ENCODE assay signal across 8 mouse cellular contexts in genomic region chr6:36809747-36810285, GRCm38 (mm10). TPM values are rescaled to one million over a fixed set of nuclear protein-coding genes. Genes with fewer than 3 reads are reported as not detected.
DNase-seq lines count a peak whose midpoint lies in the region; ATAC-seq lines count a peak whose summit lies in the region.

TSS of gene Ptn (minus strand) at chr6:36810220.

- no peaks in the 10 kb centered on the region for H3K4me1 ChIP-seq in megakaryocyte, embryonic 14.5 days
- peaks cover 8% of the 10 kb centered on the region; the same call in 1 of the 2 replicates for H3K4me1 ChIP-seq in intestine, embryonic 14.5 days (replicated peaks; ENCODE audit: control insufficient read depth, insufficient read depth, low read length)
- H3K4me1 ChIP-seq in limb, embryonic 15.5 days: peaks cover 10% of the 10 kb centered on the region

- H3K27me3 ChIP-seq in megakaryocyte, embryonic 14.5 days (replicated peaks): peaks cover 3% of the 10 kb centered on the region
- H3K27me3 ChIP-seq in intestine, embryonic 14.5 days (replicated peaks; ENCODE audit: control insufficient read depth, insufficient read depth, low read length): no peaks in the 10 kb centered on the region
- H3K27me3 ChIP-seq in limb, embryonic 15.5 days: no peaks in the 10 kb centered on the region

- H3K4me3 ChIP-seq in megakaryocyte, embryonic 14.5 days (replicated peaks): peak within 1 kb of the TSS; percentile 23
- peak within 1 kb of the TSS; percentile 64 for H3K4me3 ChIP-seq in intestine, embryonic 14.5 days (ENCODE audit: low read depth, low read length)
- peak within 1 kb of the TSS; percentile 61 for H3K4me3 ChIP-seq in limb, embryonic 15.5 days

- DNase-seq in cerebellum, postnatal 10 days: peak; percentile 69 to 80
- DNase-seq in frontal cortex, postnatal 10 days (ENCODE audit: low spot score in 2 of 2): peak; percentile 69 to 75
- DNase-seq in intestine, embryonic 14.5 days (ENCODE audit: low spot score): peak; percentile 78
- DNase-seq in right cerebral cortex, adult 2 months (ENCODE audit: low spot score in 2 of 2): peak; percentile 81 to 85
- no peak for DNase-seq in spleen, adult 12 weeks (ENCODE audit: low spot score)

- no peaks in the 10 kb centered on the region for H3K36me3 ChIP-seq in megakaryocyte, embryonic 14.5 days (replicated peaks; ENCODE audit: low read length)
- peaks cover 8% of the 10 kb centered on the region for H3K36me3 ChIP-seq in intestine, embryonic 14.5 days (ENCODE audit: control insufficient read depth, insufficient read depth, low read length)
- no peaks in the 10 kb centered on the region for H3K36me3 ChIP-seq in limb, embryonic 15.5 days

- H3K9me3 ChIP-seq in megakaryocyte, embryonic 14.5 days: peaks cover 13% of the 10 kb centered on the region; the same call in 1 of the 2 replicates
- H3K9me3 ChIP-seq in intestine, embryonic 14.5 days (ENCODE audit: control insufficient read depth, low read length): no peaks in the 10 kb centered on the region
- no peaks in the 10 kb centered on the region for H3K9me3 ChIP-seq in limb, embryonic 15.5 days

- under 1% methylated on average over 15 of the region's 15 CpGs for WGBS in intestine, embryonic 14.5 days
- under 1% methylated on average over 15 of the region's 15 CpGs for WGBS in limb, embryonic 15.5 days

- H3K4me2 ChIP-seq in intestine, embryonic 14.5 days (ENCODE audit: low read length): peak within 1 kb of the TSS; percentile 68
- peak within 1 kb of the TSS; percentile 67 for H3K4me2 ChIP-seq in limb, embryonic 15.5 days

- ATAC-seq in megakaryocyte, adult 5-6 weeks (ENCODE audit: poor library complexity, severe bottlenecking): no peak
- peak; percentile 79 for ATAC-seq in intestine, embryonic 14.5 days (replicated peaks; ENCODE audit: low FRiP score, low TSS enrichment, low read depth)
- peak; percentile 87 for ATAC-seq in limb, embryonic 15.5 days (ENCODE audit: insufficient number of reproducible peaks, low FRiP score, low TSS enrichment, low read depth)

- H3K9ac ChIP-seq in intestine, embryonic 14.5 days (ENCODE audit: low read length): peak within 1 kb of the TSS; percentile 72
- peak within 1 kb of the TSS; percentile 62 for H3K9ac ChIP-seq in limb, embryonic 15.5 days

- H3K27ac ChIP-seq in intestine, embryonic 14.5 days (ENCODE audit: low read depth): peak within 1 kb of the TSS; percentile 81
- H3K27ac ChIP-seq in limb, embryonic 15.5 days: peak within 1 kb of the TSS; percentile 97

RNA-seq across cellular contexts. Expression of gene Ptn, which starts in this region (rescaled TPM):
- polyA plus RNA-seq in megakaryocyte, embryonic 14.5 days (2012; ENCODE audit: insufficient read depth, low replicate concordance): not detected in 2 replicates
- total RNA-seq in megakaryocyte, adult 5-6 weeks (2015): not detected in 2 replicates
- not detected in 2 replicates for total RNA-seq in megakaryocyte, adult 5-6 weeks (2017)
- 332 and 353 TPM in 2 replicates for polyA plus RNA-seq in intestine, embryonic 14.5 days (2014; fragmentation: Nextera tagmentation; extraction: Ambion mirVana)
- polyA plus RNA-seq in limb, embryonic 15.5 days (2015; fragmentation: Nextera tagmentation; extraction: Ambion mirVana): 592 and 623 TPM in 2 replicates

Comparison
In these comparisons a context has a peak if more than half of its experiments do, and no peak if none do; other contexts are left out.
1. RNA of gene Ptn (polyA plus RNA-seq): 592 to 623 TPM in limb, embryonic 15.5 days and 332 to 353 TPM in intestine, embryonic 14.5 days; not detected in megakaryocyte, embryonic 14.5 days; every median in the first group is over 100 times any median in the second.
2. Peak in every context shown above with its lines, with median percentiles within 50 percentile points of each other: H3K4me3 ChIP-seq.